Mouse (Mus musculus): Measurements from ENCODE around the gene Oas1e.
A peak's percentile ranks its signal among the peaks of the same experiment; 100 is the strongest.

Gene Oas1e

GRCm38 (mm10) chr5:120793043-120793442, 2.3 kb downstream of the Oas1e start:
- DNase-seq (ENCODE audit: low read depth, low spot score), result peak; percentile 72
- Histone ChIP-seq H3K36me3 (ENCODE audit: control insufficient read depth, insufficient read depth, low read length, poor library complexity, severe bottlenecking) (no peaks in the 10 kb centered on the region), H3K27me3 (ENCODE audit: control insufficient read depth, insufficient read depth, low read length, poor library complexity, severe bottlenecking) (no peaks in the 10 kb centered on the region; the same call in 1 of the 2 replicates)

DNA sequence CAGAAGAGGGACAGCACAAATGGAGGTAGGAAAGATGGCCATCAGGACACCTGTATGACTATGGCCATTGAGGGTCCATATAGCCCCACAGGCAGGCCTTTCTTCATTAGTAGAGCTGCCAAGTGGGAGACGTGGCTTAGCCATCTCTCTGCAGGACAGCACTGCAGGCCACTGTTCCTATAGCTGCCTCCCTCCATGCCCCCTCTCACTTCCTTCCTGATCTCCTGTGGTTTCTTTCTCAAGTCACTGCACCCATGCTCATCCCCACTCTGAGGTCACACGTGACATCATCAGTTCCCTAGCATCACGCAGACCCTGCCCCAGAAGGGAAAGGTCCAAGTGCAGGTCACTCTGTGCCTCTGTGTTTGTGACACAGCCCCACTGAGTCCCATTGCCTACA, 8.3 kb downstream of the Oas1e start:
- no peaks in the 10 kb centered on the region for H3K27me3 ChIP-seq (ENCODE audit: control insufficient read depth, insufficient read depth, low read length, poor library complexity, severe bottlenecking)
- no peaks in the 10 kb centered on the region for H3K36me3 ChIP-seq (ENCODE audit: control insufficient read depth, insufficient read depth, low read length, poor library complexity, severe bottlenecking)
- DNase-seq (ENCODE audit: low read depth, low spot score), result no peak

GRCm38 (mm10) chr5:120782446-120782845, 12.9 kb downstream of the Oas1e start:
- Histone ChIP-seq H3K27me3 (ENCODE audit: control insufficient read depth, insufficient read depth, low read length, poor library complexity, severe bottlenecking) (no peaks in the 10 kb centered on the region), H3K36me3 (ENCODE audit: control insufficient read depth, insufficient read depth, low read length, poor library complexity, severe bottlenecking) (no peaks in the 10 kb centered on the region)
- no peak for DNase-seq (ENCODE audit: low read depth, low spot score)

GRCm38 (mm10) chr5:120781646-120782045, 13.7 kb downstream of the Oas1e start:
- no peaks in the 10 kb centered on the region for H3K27me3 ChIP-seq (ENCODE audit: control insufficient read depth, insufficient read depth, low read length, poor library complexity, severe bottlenecking)
- DNase-seq (ENCODE audit: low read depth, low spot score), result no peak
- H3K36me3 ChIP-seq (ENCODE audit: control insufficient read depth, insufficient read depth, low read length, poor library complexity, severe bottlenecking), result no peaks in the 10 kb centered on the region

- no peaks in the 10 kb centered on the region for H3K36me3 ChIP-seq (ENCODE audit: control insufficient read depth, insufficient read depth, low read length, poor library complexity, severe bottlenecking)
- no peak for DNase-seq (ENCODE audit: low read depth, low spot score)
- H3K27me3 ChIP-seq (ENCODE audit: control insufficient read depth, insufficient read depth, low read length, poor library complexity, severe bottlenecking), result no peaks in the 10 kb centered on the region
These were observed 15.4 kb downstream of the Oas1e start for GRCm38 (mm10) chr5:120779922-120780321.

DNA sequence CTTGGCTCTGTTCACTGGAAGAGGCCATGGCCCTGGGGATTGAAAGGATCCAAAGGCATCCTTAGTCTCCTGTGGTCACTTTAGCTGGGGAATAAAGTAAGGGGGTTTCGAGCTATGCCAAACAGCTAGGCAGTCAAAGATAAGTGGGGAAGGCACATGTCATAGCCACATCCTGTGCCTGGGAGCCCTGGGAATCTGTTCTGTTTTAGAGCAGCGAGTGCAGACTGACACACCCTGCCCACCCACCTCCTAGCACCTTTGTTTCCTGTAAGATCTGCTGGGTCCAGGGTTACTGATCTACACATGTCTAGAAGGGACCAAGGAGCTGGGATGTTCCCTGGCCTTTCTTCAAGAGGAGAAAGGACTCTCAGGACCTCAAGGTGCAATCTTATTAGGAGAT, 16.4 kb downstream of the Oas1e start:
- no peaks in the 10 kb centered on the region for H3K36me3 ChIP-seq (ENCODE audit: control insufficient read depth, insufficient read depth, low read length, poor library complexity, severe bottlenecking)
- H3K27me3 ChIP-seq (ENCODE audit: control insufficient read depth, insufficient read depth, low read length, poor library complexity, severe bottlenecking), result no peaks in the 10 kb centered on the region
- no peak for DNase-seq (ENCODE audit: low read depth, low spot score)

DNA sequence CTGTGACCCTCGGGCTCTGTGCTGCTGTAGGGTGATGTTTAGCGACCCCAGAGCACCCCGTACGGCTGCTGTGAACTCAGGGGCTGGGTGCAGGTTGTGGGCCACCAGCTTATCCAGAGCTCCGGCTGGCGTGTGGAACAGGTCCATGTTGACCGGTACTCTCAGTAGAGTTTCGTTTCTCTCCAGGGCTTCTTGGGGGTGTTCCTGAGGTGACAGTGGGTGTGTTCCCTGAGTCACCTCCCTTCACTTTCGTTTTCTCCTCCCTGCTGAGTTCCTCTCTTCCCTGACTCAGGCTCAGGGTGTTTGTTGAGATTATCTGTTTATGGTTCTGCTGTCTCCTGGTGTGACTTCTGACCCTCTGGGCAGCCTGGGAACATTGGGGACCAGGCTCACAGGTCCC, 17.9 kb downstream of the Oas1e start, which contains the start of gene Oas3:
Gene Oas3, minus strand, starts transcription at position 184 of the 400 bp plus-strand sequence.
- Histone ChIP-seq H3K36me3 (ENCODE audit: control insufficient read depth, insufficient read depth, low read length, poor library complexity, severe bottlenecking) (no peaks in the 10 kb centered on the region), H3K27me3 (ENCODE audit: control insufficient read depth, insufficient read depth, low read length, poor library complexity, severe bottlenecking) (no peaks in the 10 kb centered on the region)
- peak; percentile 35 for DNase-seq (ENCODE audit: low read depth, low spot score)

DNA sequence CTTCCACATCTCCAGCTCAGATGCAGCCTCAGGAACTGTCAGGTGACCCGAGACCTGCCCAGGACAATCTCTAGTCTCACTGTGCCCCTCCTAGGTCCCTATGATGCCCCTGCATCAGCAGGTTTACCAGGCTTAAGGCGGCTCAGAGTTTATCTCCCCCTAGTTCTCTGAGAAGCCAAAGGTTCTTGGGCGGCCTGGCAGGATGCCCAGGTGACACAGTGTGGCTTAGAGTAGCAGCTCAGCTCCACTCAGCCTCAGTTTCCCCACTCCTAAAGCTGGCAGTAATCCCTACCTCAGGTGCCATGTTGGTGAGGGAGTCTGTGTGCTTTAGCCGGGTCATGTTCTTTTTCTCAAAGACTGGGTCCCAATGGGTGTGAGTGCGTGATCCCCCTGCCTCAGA, 18.5 kb downstream of the Oas1e start:
- no peak for DNase-seq (ENCODE audit: low read depth, low spot score)
- Histone ChIP-seq H3K36me3 (ENCODE audit: control insufficient read depth, insufficient read depth, low read length, poor library complexity, severe bottlenecking) (no peaks in the 10 kb centered on the region), H3K27me3 (ENCODE audit: control insufficient read depth, insufficient read depth, low read length, poor library complexity, severe bottlenecking) (no peaks in the 10 kb centered on the region)

- H3K36me3 ChIP-seq (ENCODE audit: control insufficient read depth, insufficient read depth, low read length, poor library complexity, severe bottlenecking), result no peaks in the 10 kb centered on the region
- DNase-seq (ENCODE audit: low read depth, low spot score), result peak; percentile 41
- H3K27me3 ChIP-seq (ENCODE audit: control insufficient read depth, insufficient read depth, low read length, poor library complexity, severe bottlenecking), result no peaks in the 10 kb centered on the region
These were observed 19.9 kb downstream of the Oas1e start for GRCm38 (mm10) chr5:120775287-120775985.

DNA sequence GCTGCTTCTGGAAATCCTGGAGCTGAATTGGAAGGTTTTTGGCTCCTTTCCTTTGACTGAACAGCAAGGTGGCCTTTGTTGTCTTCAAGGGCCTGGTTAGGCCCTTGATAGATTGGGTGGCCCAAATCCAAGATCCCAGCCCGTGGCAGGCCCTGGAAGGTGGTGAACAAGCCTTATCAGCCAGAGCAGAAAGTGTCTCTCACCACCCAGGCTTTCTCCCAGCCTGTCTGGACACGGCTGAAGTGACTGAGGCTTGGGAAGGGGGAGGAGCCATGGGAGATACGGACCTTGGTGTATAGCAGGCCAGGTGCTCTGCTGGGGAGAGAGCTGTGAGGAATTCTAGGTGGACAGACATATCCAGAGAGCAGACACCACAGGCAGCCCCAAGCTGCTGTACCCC, 25.9 kb downstream of the Oas1e start:
- DNase-seq (ENCODE audit: low read depth, low spot score), result no peak
- no peaks in the 10 kb centered on the region for H3K36me3 ChIP-seq (ENCODE audit: control insufficient read depth, insufficient read depth, low read length, poor library complexity, severe bottlenecking)
- H3K27me3 ChIP-seq (ENCODE audit: control insufficient read depth, insufficient read depth, low read length, poor library complexity, severe bottlenecking), result no peaks in the 10 kb centered on the region

- H3K36me3 ChIP-seq (ENCODE audit: control insufficient read depth, insufficient read depth, low read length, poor library complexity, severe bottlenecking), result 0 out of 2 replicates have a peak, but pooled peaks cover 1% of the 10 kb centered on the region
- no peaks in the 10 kb centered on the region for H3K27me3 ChIP-seq (ENCODE audit: control insufficient read depth, insufficient read depth, low read length, poor library complexity, severe bottlenecking)
- DNase-seq (ENCODE audit: low read depth, low spot score), result no peak
These were observed 30.3 kb downstream of the Oas1e start for GRCm38 (mm10) chr5:120765010-120765409.

GRCm38 (mm10) chr5:120761901-120762300, 33.4 kb downstream of the Oas1e start:
- Histone ChIP-seq H3K36me3 (ENCODE audit: control insufficient read depth, insufficient read depth, low read length, poor library complexity, severe bottlenecking) (0 out of 2 replicates have a peak, but pooled peaks cover 1% of the 10 kb centered on the region), H3K27me3 (ENCODE audit: control insufficient read depth, insufficient read depth, low read length, poor library complexity, severe bottlenecking) (no peaks in the 10 kb centered on the region)
- no peak for DNase-seq (ENCODE audit: low read depth, low spot score)

DNA sequence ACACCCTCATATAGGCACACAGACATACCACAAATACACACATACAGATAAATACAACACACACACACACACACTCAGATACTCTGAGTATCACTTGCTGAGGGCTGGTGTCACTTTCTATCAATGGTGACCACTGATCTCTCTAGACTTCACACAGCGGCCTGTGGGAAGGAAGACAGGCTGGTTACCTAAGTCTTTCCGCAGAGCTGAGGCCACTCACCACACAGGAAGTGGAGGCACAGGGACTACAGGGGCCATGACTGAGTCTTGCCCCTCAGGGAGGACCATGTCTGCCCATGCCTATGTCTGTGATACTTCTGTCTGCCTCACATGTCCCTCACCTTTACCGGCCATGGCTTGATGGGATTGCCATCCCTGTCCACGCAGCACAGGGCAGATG, 41.1 kb downstream of the Oas1e start:
- no peaks in the 10 kb centered on the region for H3K27me3 ChIP-seq (ENCODE audit: control insufficient read depth, insufficient read depth, low read length, poor library complexity, severe bottlenecking)
- DNase-seq (ENCODE audit: low read depth, low spot score), result no peak
- no peaks in the 10 kb centered on the region for H3K36me3 ChIP-seq (ENCODE audit: control insufficient read depth, insufficient read depth, low read length, poor library complexity, severe bottlenecking)

DNA sequence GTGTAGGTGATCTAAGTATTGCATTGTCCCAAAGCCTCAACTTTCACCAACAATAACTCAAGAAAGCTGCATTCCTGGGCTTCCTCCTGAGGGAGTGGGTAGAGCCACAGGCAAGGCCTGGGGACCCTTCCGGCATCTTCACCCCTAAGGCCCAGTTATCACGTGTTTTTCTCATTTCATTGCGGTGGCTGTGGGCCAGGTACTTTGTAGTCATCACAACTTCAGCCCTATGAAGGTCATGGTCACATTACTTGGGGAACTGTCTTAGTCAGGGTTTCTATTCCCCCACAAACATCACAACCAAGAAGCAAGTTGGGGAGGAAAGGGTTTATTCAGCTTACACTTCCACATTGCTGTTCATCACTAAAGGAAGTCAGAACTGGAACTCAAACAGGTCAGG, 42.5 kb downstream of the Oas1e start:
- H3K27me3 ChIP-seq (ENCODE audit: control insufficient read depth, insufficient read depth, low read length, poor library complexity, severe bottlenecking), result no peaks in the 10 kb centered on the region
- no peak for DNase-seq (ENCODE audit: low read depth, low spot score)
- H3K36me3 ChIP-seq (ENCODE audit: control insufficient read depth, insufficient read depth, low read length, poor library complexity, severe bottlenecking), result no peaks in the 10 kb centered on the region

DNA sequence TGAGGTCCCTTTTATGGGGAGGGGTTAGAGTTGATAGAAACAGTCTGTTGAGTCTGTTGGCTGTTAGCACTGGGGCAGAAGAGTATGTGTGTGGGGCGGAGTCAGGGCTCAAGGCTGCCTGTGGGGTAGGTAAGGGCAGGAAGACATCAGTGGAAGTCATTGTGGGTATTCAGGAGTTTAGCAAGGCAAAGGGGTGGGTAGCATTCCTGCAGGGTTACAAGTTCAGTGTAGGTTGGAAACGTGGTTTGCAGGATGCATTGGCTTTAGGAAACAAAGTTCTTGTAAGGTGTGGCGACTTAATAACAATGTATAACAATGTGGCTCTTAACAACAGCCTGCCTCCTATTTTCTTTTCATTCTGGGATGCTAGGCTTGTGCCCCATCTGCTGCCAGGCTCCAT, 44.1 kb downstream of the Oas1e start:
- no peak for DNase-seq (ENCODE audit: low read depth, low spot score)
- Histone ChIP-seq H3K27me3 (ENCODE audit: control insufficient read depth, insufficient read depth, low read length, poor library complexity, severe bottlenecking) (no peaks in the 10 kb centered on the region), H3K36me3 (ENCODE audit: control insufficient read depth, insufficient read depth, low read length, poor library complexity, severe bottlenecking) (no peaks in the 10 kb centered on the region)

DNA sequence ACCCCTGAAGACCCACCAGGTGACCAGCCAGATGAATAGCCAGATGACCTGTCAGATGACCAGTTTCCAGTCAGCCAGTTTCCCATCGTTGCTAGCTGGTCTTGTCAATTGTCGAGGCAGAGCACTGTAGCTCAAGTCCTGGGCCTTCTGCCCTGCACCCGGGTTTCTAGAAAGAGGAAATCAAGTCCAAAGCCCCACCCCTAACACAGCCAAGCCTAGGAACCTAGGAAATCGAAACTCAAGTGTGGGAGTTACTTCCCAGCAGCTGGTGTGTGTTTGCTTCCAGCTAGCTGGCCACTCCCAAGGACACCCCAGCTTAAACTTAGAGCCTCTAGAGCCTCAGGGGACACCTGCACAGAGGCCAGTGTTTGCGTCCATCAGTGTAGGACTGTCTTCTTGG, 45.6 kb downstream of the Oas1e start, which contains the start of gene Oas2:
Gene Oas2, minus strand, starts transcription at position 166 of the 400 bp plus-strand sequence.
- Histone ChIP-seq H3K27me3 (ENCODE audit: control insufficient read depth, insufficient read depth, low read length, poor library complexity, severe bottlenecking) (no peaks in the 10 kb centered on the region), H3K36me3 (ENCODE audit: control insufficient read depth, insufficient read depth, low read length, poor library complexity, severe bottlenecking) (no peaks in the 10 kb centered on the region)
- peak; percentile 48 for DNase-seq (ENCODE audit: low read depth, low spot score)

All from splenic B cell, adult 2 months (primary cell).